Mouse (Mus musculus): ENCODE results near the gene 2210016F16Rik. TPM values are rescaled to one million over a fixed set of nuclear protein-coding genes. Genes with fewer than 3 reads are reported as not detected.
"Not testable (repeated sequence)": the region's sequence is repeated elsewhere in the genome, so short reads cannot be mapped to it uniquely, and the experiment has no call there.

The 2210016F16Rik gene
- polyA plus RNA-seq, 1 experiment = 8.5 TPM

- DNase-seq (ENCODE audit: extremely low spot score in 1 of 2, low spot score in 1 of 2) = no peak
Measured at GRCm38 (mm10) chr13:58384371-58384770, 654 bp downstream of the 2210016F16Rik start.

- no peak for DNase-seq (ENCODE audit: extremely low spot score in 1 of 2, low spot score in 1 of 2)
Measured at GRCm38 (mm10) chr13:58373153-58373470, 11.9 kb downstream of the 2210016F16Rik start.

- DNase-seq (ENCODE audit: extremely low spot score in 1 of 2, low spot score in 1 of 2) = no peak
Measured at GRCm38 (mm10) chr13:58372278-58373152, 12.5 kb downstream of the 2210016F16Rik start.

- DNase-seq (ENCODE audit: extremely low spot score in 1 of 2, low spot score in 1 of 2) = no peak
Measured at GRCm38 (mm10) chr13:58368835-58369234, 16.2 kb downstream of the 2210016F16Rik start.

GRCm38 (mm10) chr13:58367641-58368040 lies 17.4 kb downstream of the 2210016F16Rik start:
- DNase-seq (ENCODE audit: extremely low spot score in 1 of 2, low spot score in 1 of 2) = no peak

- no peak for DNase-seq (ENCODE audit: extremely low spot score in 1 of 2, low spot score in 1 of 2)
Measured at GRCm38 (mm10) chr13:58366373-58366772, 18.7 kb downstream of the 2210016F16Rik start.

- not testable (repeated sequence) for DNase-seq (ENCODE audit: extremely low spot score in 1 of 2, low spot score in 1 of 2)
Measured at GRCm38 (mm10) chr13:58365179-58365578, 19.8 kb downstream of the 2210016F16Rik start.

- no peak for DNase-seq (ENCODE audit: extremely low spot score in 1 of 2, low spot score in 1 of 2)
Measured at GRCm38 (mm10) chr13:58364353-58365175, 20.5 kb downstream of the 2210016F16Rik start.

- no peak for DNase-seq (ENCODE audit: extremely low spot score in 1 of 2, low spot score in 1 of 2)
Measured at GRCm38 (mm10) chr13:58359304-58359653, 25.7 kb downstream of the 2210016F16Rik start.

- peak; percentile 7 to 58 for DNase-seq (ENCODE audit: extremely low spot score in 1 of 2, low spot score in 1 of 2)
Measured at GRCm38 (mm10) chr13:58358629-58359303, 26.3 kb downstream of the 2210016F16Rik start, which contains the start of gene Kif27. TSS of gene Kif27 (minus strand) at chr13:58359122.

GRCm38 (mm10) chr13:58352996-58353395 lies 32.0 kb downstream of the 2210016F16Rik start:
- no peak for DNase-seq (ENCODE audit: extremely low spot score in 1 of 2, low spot score in 1 of 2)

- DNase-seq (ENCODE audit: extremely low spot score in 1 of 2, low spot score in 1 of 2) = no peak
Measured at GRCm38 (mm10) chr13:58350606-58351005, 34.4 kb downstream of the 2210016F16Rik start.

- peak in 1 of 2 experiments; percentile 36 for DNase-seq (ENCODE audit: extremely low spot score in 1 of 2, low spot score in 1 of 2)
Measured at GRCm38 (mm10) chr13:58344505-58344904, 40.5 kb downstream of the 2210016F16Rik start.

- no peak for DNase-seq (ENCODE audit: extremely low spot score in 1 of 2, low spot score in 1 of 2)
Measured at GRCm38 (mm10) chr13:58337456-58337855, 47.6 kb downstream of the 2210016F16Rik start.

GRCm38 (mm10) chr13:58334116-58334515 lies 50.9 kb downstream of the 2210016F16Rik start:
- DNase-seq (ENCODE audit: extremely low spot score in 1 of 2, low spot score in 1 of 2) = no peak

Other genes with a start within 250 kb of the 2210016F16Rik start
- gene Idnk, start 227.6 kb downstream of the 2210016F16Rik start, polyA plus RNA-seq (2012; rRNA removed) = 21.2 and 23.2 TPM in 2 replicates
- gene Ubqln1, start 169.6 kb downstream of the 2210016F16Rik start, polyA plus RNA-seq (2012; rRNA removed) = 106 and 107 TPM in 2 replicates
- 27.2 and 28.0 TPM in 2 replicates for gene Gkap1, start 109.5 kb downstream of the 2210016F16Rik start, polyA plus RNA-seq (2012; rRNA removed)
- gene Kif27, start 26.1 kb downstream of the 2210016F16Rik start, polyA plus RNA-seq (2012; rRNA removed) = 1.5 and 1.7 TPM in 2 replicates
- 12.8 and 13.0 TPM in 2 replicates for gene Rmi1, start 17.0 kb upstream of the 2210016F16Rik start, polyA plus RNA-seq (2012; rRNA removed)
- 394 and 489 TPM in 2 replicates for gene Hnrnpk, start 18.1 kb upstream of the 2210016F16Rik start, polyA plus RNA-seq (2012; rRNA removed)
- gene Slc28a3, start 225.7 kb upstream of the 2210016F16Rik start, polyA plus RNA-seq (2012; rRNA removed) = 0.06 TPM in 1 of 2 replicates, not detected in the other